ENCODE assay signal across 18 mouse cellular contexts in the genomic region with DNA sequence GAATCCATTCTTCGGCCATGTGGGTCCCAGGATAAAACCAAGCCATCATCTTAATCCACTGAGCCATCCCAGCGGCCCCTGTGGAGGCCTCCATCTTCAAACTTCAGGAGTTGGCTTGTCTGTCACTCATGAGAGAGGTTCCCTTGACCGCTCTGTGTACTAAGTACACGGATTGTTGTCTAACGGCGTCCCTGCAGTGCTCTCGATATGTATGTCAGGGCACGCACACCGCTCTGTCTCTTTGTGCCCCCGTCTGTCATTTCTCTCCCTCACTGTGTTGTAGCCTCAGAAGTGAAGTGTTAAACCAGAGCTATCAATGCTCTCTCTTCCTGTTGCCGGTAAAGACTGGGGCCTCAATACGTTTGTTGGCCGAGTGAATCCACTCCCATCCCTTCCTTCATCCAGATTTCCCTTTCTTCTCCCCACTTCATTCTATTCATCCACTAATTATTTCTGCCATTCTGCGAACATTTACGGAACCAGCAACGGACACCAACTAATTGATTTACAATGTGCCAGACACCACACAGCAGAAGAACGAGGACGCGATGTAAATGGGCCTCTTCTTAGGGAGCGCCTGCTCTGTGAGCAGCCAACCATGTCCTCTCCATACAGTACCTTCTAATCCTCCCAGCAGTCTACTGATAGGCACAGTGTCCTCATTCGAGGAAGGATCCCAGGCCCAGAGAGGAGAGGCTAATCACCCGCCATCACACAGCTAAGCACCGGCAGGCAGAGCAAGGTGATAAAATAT.
DNase-seq lines count a peak whose midpoint lies in the region; ATAC-seq lines count a peak whose summit lies in the region.
"Had no signal": no experiment of that assay in that cellular context is flagged by ENCODE, and none has a peak within 500 bp of the region (broad histone marks: within the 10 kb centered on the region; RNA-seq: fewer than 3 reads in every experiment).

No protein-coding gene starts in this region.

- 44% methylated on average over 23 of the region's 23 CpGs for WGBS in kidney, embryonic 15.5 days
- 29% methylated on average over 23 of the region's 23 CpGs for WGBS in forebrain, embryonic 12.5 days
- 51% methylated on average over 23 of the region's 23 CpGs for WGBS in hindbrain, embryonic 13.5 days

- no peak overlapping the region for H3K27ac ChIP-seq in kidney, embryonic 15.5 days
- H3K27ac ChIP-seq in forebrain, embryonic 12.5 days: 0 out of 2 replicates have a peak overlapping the region, but pooled peaks have one; percentile 20
- peak overlapping the region; percentile 23; the same call in 1 of the 2 replicates for H3K27ac ChIP-seq in hindbrain, embryonic 13.5 days
- H3K27ac ChIP-seq: embryonic facial prominence, embryonic 12.5 days; gastrocnemius, adult 2 months; left cerebral cortex, adult 2 months; liver, embryonic 12.5 days; lung, embryonic 15.5 days had no signal

- H3K4me2 ChIP-seq in kidney, embryonic 15.5 days: 0 out of 2 replicates have a peak overlapping the region, but pooled peaks have one; percentile 19
- no peak overlapping the region for H3K4me2 ChIP-seq in forebrain, embryonic 12.5 days
- H3K4me2 ChIP-seq in hindbrain, embryonic 13.5 days: no peak overlapping the region
- H3K4me2 ChIP-seq: embryonic facial prominence, embryonic 12.5 days; liver, embryonic 12.5 days; lung, embryonic 15.5 days had no signal

- H3K27me3 ChIP-seq in kidney, embryonic 15.5 days: no peaks in the 10 kb centered on the region
- no peaks in the 10 kb centered on the region for H3K27me3 ChIP-seq in forebrain, embryonic 12.5 days
- no peaks in the 10 kb centered on the region for H3K27me3 ChIP-seq in hindbrain, embryonic 13.5 days
- H3K27me3 ChIP-seq: embryonic facial prominence, embryonic 12.5 days; liver, embryonic 12.5 days; lung, embryonic 15.5 days had no signal

- 0 out of 2 replicates have a peak, but pooled peaks have one; percentile 54 for ATAC-seq in kidney, embryonic 15.5 days (replicated peaks; ENCODE audit: low FRiP score)
- ATAC-seq in forebrain, embryonic 12.5 days (ENCODE audit: low FRiP score): peak; percentile 68
- ATAC-seq in hindbrain, embryonic 13.5 days (ENCODE audit: low FRiP score): no peak
- ATAC-seq: intestine, postnatal 0 days; liver, embryonic 12.5 days had no signal

- no peak overlapping the region for H3K9ac ChIP-seq in kidney, embryonic 15.5 days
- no peak overlapping the region for H3K9ac ChIP-seq in forebrain, embryonic 12.5 days
- no peak overlapping the region for H3K9ac ChIP-seq in hindbrain, embryonic 13.5 days
- H3K9ac ChIP-seq: embryonic facial prominence, embryonic 12.5 days; liver, embryonic 12.5 days; lung, embryonic 15.5 days had no signal

- no peak overlapping the region for H3K4me3 ChIP-seq in kidney, embryonic 15.5 days (replicated peaks)
- no peak overlapping the region for H3K4me3 ChIP-seq in forebrain, embryonic 12.5 days (replicated peaks)
- no peak overlapping the region for H3K4me3 ChIP-seq in hindbrain, embryonic 13.5 days
- H3K4me3 ChIP-seq: embryonic facial prominence, embryonic 12.5 days; gastrocnemius, adult 2 months; left cerebral cortex, adult 2 months; liver, embryonic 12.5 days; lung, embryonic 15.5 days had no signal

- DNase-seq in kidney, postnatal 4 days: no peak
- peak; percentile 71 for DNase-seq in retina, embryonic 14.5 days (ENCODE audit: low spot score)
- DNase-seq in urinary bladder, adult 2 months (ENCODE audit: low spot score): no peak
- DNase-seq in spleen, postnatal 4 days (ENCODE audit: low spot score in 2 of 2): no peak
- DNase-seq: adrenal gland, postnatal 25 days; cerebellum, adult 8-10 months; gastrocnemius, adult 2 months; heart, adult 11 months; kidney, postnatal 10 days; thymus, postnatal 25 days had no signal

- peaks cover 8% of the 10 kb centered on the region; the same call in 1 of the 2 replicates for H3K4me1 ChIP-seq in kidney, embryonic 15.5 days
- peaks cover 19% of the 10 kb centered on the region; the same call in 1 of the 2 replicates for H3K4me1 ChIP-seq in forebrain, embryonic 12.5 days
- peaks cover 23% of the 10 kb centered on the region for H3K4me1 ChIP-seq in hindbrain, embryonic 13.5 days (replicated peaks)
- H3K4me1 ChIP-seq: embryonic facial prominence, embryonic 12.5 days; liver, embryonic 12.5 days had no signal

- no peaks in the 10 kb centered on the region for H3K36me3 ChIP-seq in kidney, embryonic 15.5 days
- H3K36me3 ChIP-seq in forebrain, embryonic 12.5 days (replicated peaks): no peaks in the 10 kb centered on the region
- H3K36me3 ChIP-seq in hindbrain, embryonic 13.5 days: no peaks in the 10 kb centered on the region
- H3K36me3 ChIP-seq: embryonic facial prominence, embryonic 12.5 days; liver, embryonic 12.5 days; lung, embryonic 15.5 days had no signal

- no peaks in the 10 kb centered on the region for H3K9me3 ChIP-seq in kidney, embryonic 15.5 days (replicated peaks)
- H3K9me3 ChIP-seq in forebrain, embryonic 12.5 days: no peaks in the 10 kb centered on the region
- no peaks in the 10 kb centered on the region for H3K9me3 ChIP-seq in hindbrain, embryonic 13.5 days
- H3K9me3 ChIP-seq: embryonic facial prominence, embryonic 12.5 days; lung, embryonic 15.5 days had no signal
